Mouse (Mus musculus) heart, embryonic 12.5 days (tissue): ENCODE data around the gene Syngr1. TPM values are rescaled to one million over a fixed set of nuclear protein-coding genes. Genes with fewer than 3 reads are reported as not detected.

Experiments
- ATAC-seq: fragments of 200-750 bp; cut with Nextera tagmentation; 2 replicates; pipeline ENCODE4 v1.8.0; 2017; ENCODE audit warnings: moderate TSS enrichment, moderate library complexity; ENCODE audit not compliant: insufficient number of reproducible peaks, low FRiP score
- H3K27ac ChIP-seq: fragments of 300-500 bp; sonication (generic); 2 replicates; pipeline ENCODE4 v1.5.1; 2016; ENCODE audit warnings: mild to moderate bottlenecking, moderate library complexity; ENCODE audit not compliant: poor library complexity, severe bottlenecking
- H3K27me3 ChIP-seq: fragments of 300-500 bp; sonication (generic); replicated peaks from 2 replicates; pipeline ENCODE4 v1.6.1; 2016; ENCODE audit warnings: mild to moderate bottlenecking, moderate library complexity
- H3K36me3 ChIP-seq: fragments of 300-500 bp; sonication (generic); 2 replicates; pipeline ENCODE4 v1.6.1; 2016; ENCODE audit warnings: mild to moderate bottlenecking, moderate library complexity
- H3K4me1 ChIP-seq: fragments of 300-500 bp; sonication (generic); replicated peaks from 2 replicates; pipeline ENCODE4 v1.6.1; 2016; ENCODE audit warnings: mild to moderate bottlenecking
- H3K4me2 ChIP-seq: fragments of 300-500 bp; sonication (generic); 2 replicates; pipeline ENCODE4 v1.6.1; 2016; ENCODE audit warnings: mild to moderate bottlenecking, moderate library complexity
- H3K4me3 ChIP-seq: fragments of 300-500 bp; sonication (generic); 2 replicates; pipeline ENCODE4 v1.5.1; 2016; ENCODE audit warnings: mild to moderate bottlenecking
- H3K9ac ChIP-seq: fragments of 300-500 bp; sonication (generic); 2 replicates; pipeline ENCODE4 v1.6.1; 2016; ENCODE audit warnings: mild to moderate bottlenecking, moderate library complexity
- H3K9me3 ChIP-seq: fragments of 300-500 bp; sonication (generic); replicated peaks from 2 replicates; pipeline ENCODE4 v1.6.1; 2016; ENCODE audit warnings: mild to moderate bottlenecking, moderate library complexity
- WGBS: fragments of 180-500 bp; shearing (Covaris S2); methylation state at CpG from one replicate; pipeline ENCODE4 v1.1.7; 2016; 5-methylcytosine and 5-hydroxymethylcytosine counted together
- polyA plus RNA-seq: library from polyadenylated mRNA; unstranded; fragments of >200 nt; fragmentation: Nextera tagmentation; extraction: Ambion mirVana; gene quantifications from 2 replicates; pipeline ENCODE4 v1.2.1, GENCODE M21; 2016

The Syngr1 gene
- polyA plus RNA-seq, 1 experiment from 2014 or later: 19.0 TPM

DNA sequence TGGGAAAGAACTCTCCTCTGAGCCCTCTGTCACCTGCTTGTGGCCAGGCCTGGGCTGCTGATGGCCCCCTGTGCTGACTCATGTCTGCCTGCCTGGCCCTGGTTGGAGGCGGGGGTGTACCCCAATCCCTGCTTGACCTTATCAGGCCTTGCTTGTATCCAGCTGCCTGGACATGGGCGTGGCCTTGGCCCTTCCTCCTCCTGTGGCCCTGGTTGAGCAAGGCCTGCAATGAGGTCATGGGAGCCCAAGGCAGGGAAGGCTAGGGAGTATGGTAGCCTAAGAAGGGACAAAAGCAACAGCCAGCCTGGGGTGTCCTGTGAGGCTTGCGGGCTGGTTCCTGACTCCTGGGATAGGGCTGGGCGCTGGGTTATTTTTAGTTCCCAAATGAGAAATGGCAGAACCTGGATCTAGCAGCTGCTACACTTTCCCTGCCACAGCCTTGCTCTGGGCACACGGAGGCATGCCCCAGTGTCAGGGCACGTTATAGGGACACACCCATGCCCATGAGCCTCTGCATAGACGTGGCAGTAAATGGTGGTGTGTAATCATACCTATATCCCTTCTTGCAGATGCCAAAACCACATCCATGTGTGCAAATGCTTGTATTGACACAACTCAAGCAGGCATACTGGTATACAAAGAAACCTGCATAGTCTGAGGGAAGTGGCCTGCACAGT is 37.0 kb upstream of the Syngr1 start:
- Histone ChIP-seq H3K4me1 (peaks cover 32% of the 10 kb centered on the region), H3K27me3 (no peaks in the 10 kb centered on the region), H3K27ac (0 out of 2 replicates have a peak overlapping the region, but pooled peaks have one; percentile 10), H3K36me3 (no peaks in the 10 kb centered on the region), H3K9ac (no peak overlapping the region), H3K4me3 (no peak overlapping the region), H3K4me2 (no peak overlapping the region), H3K9me3 (no peaks in the 10 kb centered on the region)
- peak; percentile 61 for ATAC-seq
- 50% methylated on average over 7 of the region's 7 CpGs for WGBS

DNA sequence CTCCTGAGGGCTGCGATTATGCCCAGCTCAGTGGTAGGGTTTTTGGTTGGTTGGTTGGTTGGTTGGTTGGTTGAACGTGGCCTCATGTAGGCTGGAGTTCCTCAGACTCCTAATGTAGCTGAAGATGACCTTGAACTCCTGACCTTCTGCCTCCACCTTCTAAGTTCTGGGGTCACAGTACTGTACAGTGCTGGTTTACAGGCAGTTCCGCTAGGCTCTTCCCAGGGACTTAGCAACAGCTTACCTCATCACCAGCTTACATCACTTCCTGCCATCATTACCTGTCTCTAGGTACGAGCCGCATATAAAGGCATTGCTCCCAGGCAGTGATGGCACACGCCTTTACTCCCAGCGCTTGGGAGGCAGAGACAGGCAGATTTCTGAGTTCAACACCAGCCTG is 33.0 kb upstream of the Syngr1 start:
- Histone ChIP-seq H3K27ac (no peak overlapping the region), H3K4me1 (peaks cover 17% of the 10 kb centered on the region)
- no peak for ATAC-seq

DNA sequence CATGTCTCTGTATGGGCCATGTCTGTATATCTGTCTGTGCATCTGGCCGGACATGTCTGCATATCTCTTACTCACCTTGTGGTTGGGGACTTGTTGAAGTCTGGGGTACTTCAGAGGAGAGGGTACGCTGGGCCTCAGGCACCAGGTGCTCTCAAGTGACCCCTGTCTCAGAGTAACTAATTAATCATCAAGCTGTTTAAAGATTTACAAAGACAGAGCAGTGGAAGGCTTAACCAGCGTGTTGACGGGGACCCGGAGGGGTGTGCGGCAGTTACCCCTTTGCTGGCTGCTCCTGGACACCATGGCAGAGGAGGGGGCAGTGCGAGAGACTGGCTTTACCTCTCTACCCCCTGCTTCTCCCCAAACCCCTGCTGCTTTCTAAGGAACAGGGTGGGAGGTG is 31.5 kb upstream of the Syngr1 start:
- H3K36me3 ChIP-seq: no peaks in the 10 kb centered on the region
- H3K4me2 ChIP-seq: no peak overlapping the region
- H3K4me3 ChIP-seq: no peak overlapping the region
- no peak overlapping the region for H3K27ac ChIP-seq
- H3K9me3 ChIP-seq: no peaks in the 10 kb centered on the region
- ATAC-seq: no peak
- no peak overlapping the region for H3K9ac ChIP-seq
- peaks cover 3% of the 10 kb centered on the region; the same call in 1 of the 2 replicates for H3K4me1 ChIP-seq
- no peaks in the 10 kb centered on the region for H3K27me3 ChIP-seq
- 75% methylated on average over 7 of the region's 7 CpGs for WGBS

More for the DNA sequence above, 33.0 kb upstream of the Syngr1 start:
- no peak overlapping the region for H3K4me3 ChIP-seq
- H3K36me3 ChIP-seq: no peaks in the 10 kb centered on the region
- H3K9me3 ChIP-seq: no peaks in the 10 kb centered on the region
- H3K9ac ChIP-seq: no peak overlapping the region
- 87% methylated on average over 7 of the region's 7 CpGs for WGBS
- no peaks in the 10 kb centered on the region for H3K27me3 ChIP-seq
- no peak overlapping the region for H3K4me2 ChIP-seq

DNA sequence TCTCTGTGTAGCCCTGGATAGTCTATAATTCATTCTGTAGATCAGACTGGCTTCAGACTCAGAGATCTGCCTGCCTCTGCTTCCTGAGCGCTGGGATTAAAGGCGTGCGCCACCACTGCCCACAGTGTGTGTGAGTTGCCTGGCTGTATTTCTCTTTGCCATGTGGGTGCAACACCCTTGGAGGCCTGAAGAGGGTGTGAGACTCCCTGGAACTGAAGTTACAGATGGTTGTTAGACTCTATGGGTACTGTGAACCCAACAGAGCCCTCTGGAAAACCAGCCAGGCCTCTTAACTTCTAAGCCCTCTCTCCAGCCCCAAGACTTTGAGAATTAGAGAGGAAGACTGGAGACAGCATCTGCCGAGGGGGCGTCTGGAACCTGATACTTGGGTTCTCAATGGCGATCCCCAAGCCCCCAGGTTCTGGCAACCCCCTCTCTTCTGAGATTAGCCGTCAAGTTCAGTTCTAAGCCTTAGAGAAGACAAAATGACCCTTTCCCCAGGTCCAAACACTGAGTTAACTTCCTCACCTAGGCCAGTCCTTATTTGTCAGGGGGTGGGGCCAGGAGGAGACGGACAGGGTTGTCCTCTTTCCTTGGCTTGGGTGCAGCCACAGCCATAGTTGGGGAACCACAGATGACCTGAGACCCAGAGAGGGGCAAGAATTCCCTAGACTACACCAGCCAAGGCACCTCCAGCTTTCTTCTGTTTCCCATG is 30.6 kb upstream of the Syngr1 start:
- Histone ChIP-seq H3K27me3 (no peaks in the 10 kb centered on the region), H3K9me3 (no peaks in the 10 kb centered on the region), H3K4me1 (no peaks in the 10 kb centered on the region; the same call in 1 of the 2 replicates), H3K4me2 (no peak overlapping the region), H3K27ac (no peak overlapping the region), H3K9ac (no peak overlapping the region), H3K36me3 (no peaks in the 10 kb centered on the region), H3K4me3 (no peak overlapping the region)
- ATAC-seq: no peak
- WGBS: 92% methylated on average over 8 of the region's 8 CpGs

DNA sequence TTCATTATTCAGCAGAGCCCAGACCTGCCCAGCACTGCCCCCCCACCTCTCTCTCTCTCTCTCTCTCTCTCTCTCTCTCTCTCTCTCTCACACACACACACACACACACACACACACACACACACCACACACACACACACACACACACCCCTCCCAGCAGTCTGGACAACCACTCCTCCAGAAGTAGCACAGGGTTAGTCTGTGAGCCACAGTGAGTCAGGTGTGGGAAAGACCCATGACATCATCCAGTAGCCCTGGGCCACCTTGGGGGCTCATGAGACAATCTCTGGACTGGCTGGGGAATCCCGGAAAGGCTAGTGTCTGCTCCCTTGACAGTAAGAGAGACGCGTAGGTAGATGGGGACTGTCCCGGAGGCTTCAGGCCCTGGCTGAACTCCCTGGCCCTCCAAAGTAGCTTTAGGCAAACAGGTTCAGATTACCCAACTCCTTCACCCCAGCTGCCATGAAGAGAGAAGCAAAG is 30.0 kb upstream of the Syngr1 start:
- WGBS: 88% methylated on average over 4 of the region's 4 CpGs
- H3K4me1 ChIP-seq: no peaks in the 10 kb centered on the region
- H3K9ac ChIP-seq: no peak overlapping the region
- no peak for ATAC-seq
- H3K9me3 ChIP-seq: no peaks in the 10 kb centered on the region
- no peak overlapping the region for H3K4me2 ChIP-seq
- H3K27ac ChIP-seq: no peak overlapping the region
- no peak overlapping the region for H3K4me3 ChIP-seq
- no peaks in the 10 kb centered on the region for H3K36me3 ChIP-seq
- H3K27me3 ChIP-seq: no peaks in the 10 kb centered on the region

DNA sequence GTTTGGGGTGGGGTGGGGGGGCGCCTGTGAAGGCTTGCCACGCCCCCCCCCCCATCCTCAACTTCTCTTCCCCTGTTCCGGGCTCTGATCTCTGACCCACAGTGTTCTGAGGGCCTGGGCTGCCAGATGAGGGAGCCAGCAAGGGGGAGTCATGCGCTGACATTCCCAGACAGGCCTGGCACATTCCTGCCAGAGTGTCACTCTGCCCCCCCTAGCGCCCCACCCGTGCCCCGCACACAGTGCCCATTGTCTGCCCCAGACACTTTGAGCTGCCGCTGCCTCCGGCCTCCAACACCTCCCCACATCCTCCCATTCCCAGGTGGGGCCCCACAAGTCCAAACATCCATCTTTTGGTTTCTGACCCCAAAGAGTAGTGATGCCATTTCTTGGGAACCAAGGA is 28.8 kb upstream of the Syngr1 start:
- no peak for ATAC-seq
- Histone ChIP-seq H3K9me3 (no peaks in the 10 kb centered on the region), H3K27me3 (no peaks in the 10 kb centered on the region), H3K4me1 (no peaks in the 10 kb centered on the region), H3K36me3 (no peaks in the 10 kb centered on the region), H3K4me3 (no peak overlapping the region), H3K4me2 (no peak overlapping the region), H3K27ac (no peak overlapping the region), H3K9ac (no peak overlapping the region)
- WGBS: 74% methylated on average over 7 of the region's 9 CpGs

DNA sequence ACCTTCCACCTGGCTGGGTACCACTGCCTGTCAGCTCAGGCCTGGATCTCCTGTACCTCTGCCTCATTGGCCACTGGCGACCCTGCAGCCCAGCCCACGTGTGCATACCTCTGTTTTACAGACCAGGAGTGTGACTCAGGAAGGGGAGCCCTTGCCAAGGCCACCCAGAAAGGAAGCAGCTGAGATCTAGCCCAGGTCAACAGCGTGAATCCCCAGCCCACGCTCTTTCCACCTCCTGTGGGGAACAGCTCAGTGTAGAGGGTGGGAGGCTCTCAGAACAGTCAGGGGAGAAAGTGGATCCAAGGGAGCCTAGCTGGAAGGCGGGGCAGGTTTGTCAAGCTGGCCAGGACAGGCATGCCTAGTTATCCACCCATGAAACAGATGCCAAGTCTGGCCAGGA is 28.3 kb upstream of the Syngr1 start:
- Histone ChIP-seq H3K27me3 (no peaks in the 10 kb centered on the region), H3K36me3 (no peaks in the 10 kb centered on the region), H3K4me1 (no peaks in the 10 kb centered on the region), H3K9ac (no peak overlapping the region), H3K27ac (no peak overlapping the region), H3K4me3 (no peak overlapping the region), H3K4me2 (no peak overlapping the region), H3K9me3 (no peaks in the 10 kb centered on the region)
- 50% methylated on average over 5 of the region's 5 CpGs for whole genome bisulfite sequencing
- ATAC-seq: no peak

DNA sequence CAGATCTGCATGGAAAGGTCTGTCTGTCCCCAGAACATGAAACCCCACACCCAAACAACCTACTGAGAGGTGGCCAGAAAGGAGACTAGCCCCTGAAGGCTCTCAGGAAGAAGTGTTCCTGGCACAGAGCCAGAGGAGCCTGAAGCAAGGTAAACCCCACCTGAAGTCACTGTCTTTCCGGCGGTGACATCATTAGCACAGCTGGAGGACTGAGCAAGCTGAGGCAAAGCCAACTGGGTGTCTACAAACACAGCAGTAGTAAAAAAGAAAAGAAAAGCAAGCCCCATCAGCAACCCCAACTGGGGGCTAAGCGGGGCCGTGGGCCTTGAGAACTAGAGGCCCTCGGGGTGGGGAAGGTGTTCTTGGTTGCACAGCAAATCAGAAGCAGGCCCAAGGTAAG is 26.2 kb upstream of the Syngr1 start:
- Histone ChIP-seq H3K4me3 (no peak overlapping the region), H3K4me2 (no peak overlapping the region), H3K27me3 (no peaks in the 10 kb centered on the region), H3K36me3 (no peaks in the 10 kb centered on the region), H3K4me1 (peaks cover 5% of the 10 kb centered on the region), H3K9ac (no peak overlapping the region), H3K9me3 (no peaks in the 10 kb centered on the region), H3K27ac (no peak overlapping the region)
- no peak for ATAC-seq
- 72% methylated on average over 5 of the region's 5 CpGs for WGBS

DNA sequence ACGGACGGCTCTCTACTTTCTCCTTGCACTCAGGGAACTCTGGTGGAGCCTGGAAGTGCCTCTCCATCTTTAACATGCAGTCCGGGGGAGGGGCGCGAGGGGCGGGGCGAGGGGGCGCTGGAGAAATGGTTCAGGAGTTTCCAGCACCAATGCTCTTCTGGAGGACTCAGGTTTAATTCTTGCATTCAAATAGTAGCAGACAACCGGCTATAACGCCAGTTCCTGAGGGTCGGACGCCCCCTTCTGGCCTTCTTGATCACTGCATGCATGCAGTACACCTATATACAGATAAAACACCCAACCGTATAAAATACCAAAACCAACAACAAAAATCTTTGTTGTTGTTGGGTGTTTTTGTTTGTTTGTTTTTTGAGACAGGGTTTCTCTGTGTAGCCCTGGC is 25.7 kb upstream of the Syngr1 start:
- no peak overlapping the region for H3K9ac ChIP-seq
- no peaks in the 10 kb centered on the region for H3K9me3 ChIP-seq
- no peaks in the 10 kb centered on the region for H3K36me3 ChIP-seq
- no peak overlapping the region for H3K4me3 ChIP-seq
- 11% methylated on average over 13 of the region's 13 CpGs for WGBS
- no peak for ATAC-seq
- H3K4me1 ChIP-seq: peaks cover 9% of the 10 kb centered on the region
- no peak overlapping the region for H3K27ac ChIP-seq
- H3K4me2 ChIP-seq: no peak overlapping the region
- H3K27me3 ChIP-seq: no peaks in the 10 kb centered on the region

DNA sequence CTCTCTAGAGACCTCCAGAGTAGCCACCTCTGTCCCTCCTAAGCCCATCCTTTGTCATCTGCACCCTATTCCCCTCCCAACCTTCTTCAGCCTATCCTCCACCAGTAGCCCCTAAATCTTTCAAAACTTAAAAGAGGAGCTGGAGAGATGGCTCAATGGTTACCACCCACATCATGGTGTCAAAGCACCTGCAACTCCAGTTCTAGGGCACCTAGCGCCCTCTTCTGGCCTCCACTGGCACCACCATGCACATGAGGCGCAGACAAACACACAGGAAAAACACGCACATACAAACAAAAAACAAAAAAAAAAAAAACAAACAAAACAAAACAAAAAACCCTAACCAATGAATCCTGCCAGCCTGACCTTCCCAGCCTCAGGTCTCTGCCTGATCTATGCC is 24.6 kb upstream of the Syngr1 start:
- H3K4me2 ChIP-seq: no peak overlapping the region
- H3K4me1 ChIP-seq: peaks cover 11% of the 10 kb centered on the region
- 62% methylated on average over 3 of the region's 3 CpGs for WGBS

DNA sequence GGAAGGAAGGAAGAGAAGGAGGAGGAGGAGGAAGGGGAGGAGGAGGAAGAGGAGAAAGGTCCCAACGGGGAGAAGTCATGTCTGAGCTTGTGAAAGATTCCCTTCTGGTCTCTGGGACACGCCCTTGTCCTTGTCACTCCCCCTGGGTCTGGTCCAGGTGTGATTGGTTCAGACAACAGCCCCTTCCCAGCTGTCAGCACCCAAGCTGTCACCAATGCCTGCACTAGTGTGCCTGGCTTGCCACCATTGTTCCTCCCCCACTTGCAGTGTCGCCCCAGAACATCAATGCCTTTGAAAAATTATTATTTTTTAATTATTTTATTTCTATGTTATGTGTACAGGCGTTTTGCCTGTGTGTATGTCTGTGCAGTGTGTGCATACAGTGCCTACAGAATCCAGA is 22.0 kb upstream of the Syngr1 start:
- Histone ChIP-seq H3K27ac (no peak overlapping the region), H3K4me1 (peaks cover 20% of the 10 kb centered on the region), H3K27me3 (no peaks in the 10 kb centered on the region), H3K4me2 (no peak overlapping the region), H3K9me3 (no peaks in the 10 kb centered on the region), H3K36me3 (no peaks in the 10 kb centered on the region), H3K9ac (no peak overlapping the region), H3K4me3 (no peak overlapping the region)
- ATAC-seq: no peak
- WGBS: 54% methylated on average over 4 of the region's 4 CpGs

More for the DNA sequence above, 24.6 kb upstream of the Syngr1 start:
- no peaks in the 10 kb centered on the region for H3K36me3 ChIP-seq
- H3K4me3 ChIP-seq: no peak overlapping the region
- H3K27ac ChIP-seq: no peak overlapping the region
- no peaks in the 10 kb centered on the region for H3K9me3 ChIP-seq
- no peak for ATAC-seq
- no peaks in the 10 kb centered on the region for H3K27me3 ChIP-seq
- H3K9ac ChIP-seq: no peak overlapping the region
